Comparison of ENCODE assay signal across 21 mouse cellular contexts in genomic region chr3:146355146-146355545, GRCm38 (mm10). TPM values are rescaled to one million over a fixed set of nuclear protein-coding genes. Genes with fewer than 3 reads are reported as not detected.
DNase-seq lines count a peak whose midpoint lies in the region; ATAC-seq and TF ChIP-seq lines count a peak whose summit lies in the region.
"Had no signal": no experiment of that assay in that cellular context is flagged by ENCODE, and none has a peak within 500 bp of the region (broad histone marks: within the 10 kb centered on the region; RNA-seq: fewer than 3 reads in every experiment).

No protein-coding gene starts in this region.

- H3K27me3 ChIP-seq in kidney, adult 2 months (replicated peaks; ENCODE audit: control insufficient read depth, insufficient read depth, low read length), result no peaks in the 10 kb centered on the region
- no peaks in the 10 kb centered on the region for H3K27me3 ChIP-seq in kidney, embryonic 15.5 days
- no peaks in the 10 kb centered on the region for H3K27me3 ChIP-seq in midbrain, embryonic 11.5 days (ENCODE audit: control insufficient read depth, insufficient read depth, low read length)
- no peaks in the 10 kb centered on the region for H3K27me3 ChIP-seq in midbrain, embryonic 10.5 days (ENCODE audit: low read depth, poor library complexity, severe bottlenecking)
- H3K27me3 ChIP-seq: forebrain, embryonic 13.5 days; hindbrain, embryonic 13.5 days had no signal

- no peak for TF ChIP-seq CTCF in kidney, adult 2 months (conservative IDR thresholded peaks at IDR 0.05; ENCODE audit: insufficient read depth, insufficient read length, low read depth, low read length)

- TF ChIP-seq POLR2A in kidney, adult 2 months (IDR thresholded peaks at IDR 0.05; ENCODE audit: low read depth, low read length), result no peak

- 38% methylated on average over 3 of the region's 3 CpGs for WGBS in kidney, adult 2 months
- 60% methylated on average over 3 of the region's 3 CpGs for WGBS in kidney, embryonic 15.5 days
- 94% methylated on average over 3 of the region's 3 CpGs for WGBS in midbrain, embryonic 11.5 days
- WGBS in midbrain, embryonic 10.5 days, result 83% methylated on average over 3 of the region's 3 CpGs

- peak; percentile 28 for DNase-seq in kidney, adult 2 months
- no peak for DNase-seq in kidney, adult 8-10 months
- DNase-seq in kidney, postnatal 14 days, result peak; percentile 32
- DNase-seq in midbrain, embryonic 11.5 days (ENCODE audit: low spot score, missing footprints), result peak; percentile 49
- no peak for DNase-seq in midbrain, embryonic 10.5 days (ENCODE audit: low spot score)
- DNase-seq: adrenal gland, adult 8-10 months; cerebellum, adult 18-20 months; cerebellum, adult 9-10 months; cerebellum, postnatal 14 days; gastrocnemius, postnatal 10 days; gastrocnemius, postnatal 36 days; heart, postnatal 36 days had no signal

- no peaks in the 10 kb centered on the region for H3K36me3 ChIP-seq in kidney, adult 2 months (ENCODE audit: control insufficient read depth, insufficient read depth, low read length)
- no peaks in the 10 kb centered on the region for H3K36me3 ChIP-seq in kidney, embryonic 15.5 days
- no peaks in the 10 kb centered on the region for H3K36me3 ChIP-seq in midbrain, embryonic 11.5 days (ENCODE audit: control insufficient read depth, insufficient read depth, low read length)
- no peaks in the 10 kb centered on the region for H3K36me3 ChIP-seq in midbrain, embryonic 10.5 days
- H3K36me3 ChIP-seq: forebrain, embryonic 10.5 days; hindbrain, embryonic 10.5 days; hindbrain, embryonic 13.5 days had no signal

- no peak overlapping the region for H3K27ac ChIP-seq in kidney, adult 2 months (ENCODE audit: insufficient read depth, low read depth, low read length)
- no peak overlapping the region for H3K27ac ChIP-seq in kidney, embryonic 15.5 days
- H3K27ac ChIP-seq in midbrain, embryonic 11.5 days (ENCODE audit: low read depth, low read length), result no peak overlapping the region
- H3K27ac ChIP-seq in midbrain, embryonic 10.5 days (replicated peaks), result no peak overlapping the region
- H3K27ac ChIP-seq: forebrain, embryonic 10.5 days; forebrain, embryonic 13.5 days; hindbrain, embryonic 10.5 days; hindbrain, embryonic 13.5 days had no signal

- H3K4me1 ChIP-seq in kidney, adult 2 months (ENCODE audit: control insufficient read depth, insufficient read depth, low read length), result no peaks in the 10 kb centered on the region
- H3K4me1 ChIP-seq in kidney, embryonic 15.5 days, result no peaks in the 10 kb centered on the region
- H3K4me1 ChIP-seq in midbrain, embryonic 11.5 days (ENCODE audit: control insufficient read depth, insufficient read depth, low read length), result no peaks in the 10 kb centered on the region
- H3K4me1 ChIP-seq in midbrain, embryonic 10.5 days, result no peaks in the 10 kb centered on the region
- H3K4me1 ChIP-seq: forebrain, embryonic 10.5 days; forebrain, embryonic 13.5 days; hindbrain, embryonic 10.5 days; hindbrain, embryonic 13.5 days had no signal

- H3K9me3 ChIP-seq in kidney, embryonic 15.5 days (replicated peaks), result no peaks in the 10 kb centered on the region
- no peaks in the 10 kb centered on the region for H3K9me3 ChIP-seq in midbrain, embryonic 11.5 days (ENCODE audit: control insufficient read depth, low read length)
- H3K9me3 ChIP-seq in midbrain, embryonic 10.5 days (replicated peaks), result no peaks in the 10 kb centered on the region
- H3K9me3 ChIP-seq: forebrain, embryonic 10.5 days; forebrain, embryonic 13.5 days; hindbrain, embryonic 10.5 days; hindbrain, embryonic 13.5 days had no signal

- H3K4me2 ChIP-seq in kidney, embryonic 15.5 days, result no peak overlapping the region
- no peak overlapping the region for H3K4me2 ChIP-seq in midbrain, embryonic 11.5 days
- H3K4me2 ChIP-seq: forebrain, embryonic 13.5 days; heart, embryonic 11.5 days; hindbrain, embryonic 13.5 days had no signal

- no peak overlapping the region for H3K9ac ChIP-seq in kidney, embryonic 15.5 days
- H3K9ac ChIP-seq in midbrain, embryonic 11.5 days (ENCODE audit: low read length), result no peak overlapping the region
- H3K9ac ChIP-seq: forebrain, embryonic 13.5 days; hindbrain, embryonic 13.5 days had no signal

- ATAC-seq in kidney, embryonic 15.5 days (replicated peaks; ENCODE audit: low FRiP score), result no peak
- no peak for ATAC-seq in midbrain, embryonic 11.5 days (ENCODE audit: low FRiP score)
- ATAC-seq: CD4-positive, CD25-positive, alpha-beta regulatory T cell, adult 4 months; forebrain, embryonic 13.5 days; forebrain, embryonic 16.5 days; hindbrain, embryonic 16.5 days had no signal

- no peak overlapping the region for H3K4me3 ChIP-seq in kidney, adult 2 months (ENCODE audit: insufficient read depth, low read depth, low read length)
- H3K4me3 ChIP-seq in kidney, embryonic 15.5 days (replicated peaks), result no peak overlapping the region
- H3K4me3 ChIP-seq in midbrain, embryonic 11.5 days (ENCODE audit: low read depth, low read length), result no peak overlapping the region
- no peak overlapping the region for H3K4me3 ChIP-seq in midbrain, embryonic 10.5 days
- H3K4me3 ChIP-seq: forebrain, embryonic 10.5 days; forebrain, embryonic 13.5 days; hindbrain, embryonic 10.5 days; hindbrain, embryonic 13.5 days had no signal

RNA-seq across cellular contexts. Expression of gene Ssx2ip, which starts 49.3 kb away (rescaled TPM):
- polyA plus RNA-seq in kidney, adult 2 months (2012; rRNA removed), result 7.3 and 8.0 TPM in 2 replicates
- 23.7 and 24.2 TPM in 2 replicates for polyA plus RNA-seq in kidney, embryonic 15.5 days (2015; fragmentation: Nextera tagmentation; extraction: Ambion mirVana)
- polyA plus RNA-seq in midbrain, embryonic 11.5 days (2014; fragmentation: Nextera tagmentation; extraction: Ambion mirVana), result 31.0 and 33.5 TPM in 2 replicates
- polyA plus RNA-seq in midbrain, embryonic 10.5 days (2016; fragmentation: Nextera tagmentation; extraction: Ambion mirVana), result 28.4 and 30.3 TPM in 2 replicates

Comparison
In these comparisons a context has a peak if more than half of its experiments do, and no peak if none do; other contexts are left out.
1. DNase-seq: peak in kidney, adult 2 months (single experiment), kidney, postnatal 14 days (single experiment) and midbrain, embryonic 11.5 days (single experiment); none in kidney, adult 8-10 months (0 of 2) and midbrain, embryonic 10.5 days (single experiment).